ENCODE assay signal across 9 mouse cellular contexts in the genomic region with DNA sequence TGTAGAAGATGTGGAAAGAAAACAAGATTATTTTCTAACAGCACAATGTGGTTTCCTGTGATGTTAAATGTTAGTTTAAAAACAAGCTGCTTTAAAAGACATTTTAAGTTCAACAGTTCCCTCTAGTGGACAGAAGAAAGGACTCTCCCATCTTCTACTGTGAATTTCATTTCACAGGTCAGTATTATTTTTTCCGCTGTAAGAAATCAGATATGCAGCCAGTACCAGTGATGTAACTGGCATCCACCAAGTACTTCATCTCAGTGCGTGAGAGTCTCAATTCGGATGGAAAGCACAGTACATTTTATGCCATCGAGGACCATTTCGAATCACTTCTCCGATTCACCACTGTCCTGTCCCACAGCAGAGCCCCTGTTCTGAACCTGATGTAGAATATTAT. TPM values are rescaled to one million over a fixed set of nuclear protein-coding genes. Genes with fewer than 3 reads are reported as not detected.
DNase-seq lines count a peak whose midpoint lies in the region; ATAC-seq lines count a peak whose summit lies in the region.
"Had no signal": no experiment of that assay in that cellular context is flagged by ENCODE, and none has a peak within 500 bp of the region (broad histone marks: within the 10 kb centered on the region; RNA-seq: fewer than 3 reads in every experiment).

No protein-coding gene starts in this region.

- H3K27me3 ChIP-seq in limb, embryonic 13.5 days: no peaks in the 10 kb centered on the region
- H3K27me3 ChIP-seq in limb, embryonic 10.5 days (ENCODE audit: low read depth, poor library complexity, severe bottlenecking): no peaks in the 10 kb centered on the region
- no peaks in the 10 kb centered on the region for H3K27me3 ChIP-seq in forebrain, embryonic 14.5 days (replicated peaks; ENCODE audit: control insufficient read depth, insufficient read depth, low read length)
- no peaks in the 10 kb centered on the region for H3K27me3 ChIP-seq in midbrain, embryonic 16.5 days (ENCODE audit: control insufficient read depth, insufficient read depth, low read depth, low read length)
- H3K27me3 ChIP-seq: limb, embryonic 12.5 days had no signal

- no peak overlapping the region for H3K4me2 ChIP-seq in limb, embryonic 13.5 days (replicated peaks)
- no peak overlapping the region for H3K4me2 ChIP-seq in forebrain, embryonic 14.5 days (ENCODE audit: low read length)
- H3K4me2 ChIP-seq in midbrain, embryonic 16.5 days (ENCODE audit: low read length): no peak overlapping the region
- H3K4me2 ChIP-seq: limb, embryonic 12.5 days had no signal

- H3K9me3 ChIP-seq in limb, embryonic 13.5 days: no peaks in the 10 kb centered on the region
- H3K9me3 ChIP-seq in limb, embryonic 10.5 days (replicated peaks): no peaks in the 10 kb centered on the region
- no peaks in the 10 kb centered on the region for H3K9me3 ChIP-seq in forebrain, embryonic 14.5 days (replicated peaks; ENCODE audit: control insufficient read depth, low read length)
- H3K9me3 ChIP-seq in midbrain, embryonic 16.5 days (replicated peaks; ENCODE audit: control insufficient read depth, low read length, poor library complexity, severe bottlenecking): peaks cover 3% of the 10 kb centered on the region; the same call in 1 of the 2 replicates
- H3K9me3 ChIP-seq: limb, embryonic 12.5 days had no signal

- peak; percentile 59 for ATAC-seq in limb, embryonic 13.5 days (ENCODE audit: low FRiP score, low read depth)
- ATAC-seq in forebrain, embryonic 14.5 days: peak; percentile 71; the same call in 1 of the 2 replicates
- peak; percentile 52 for ATAC-seq in midbrain, embryonic 16.5 days

- no peaks in the 10 kb centered on the region for H3K36me3 ChIP-seq in limb, embryonic 13.5 days
- no peaks in the 10 kb centered on the region for H3K36me3 ChIP-seq in limb, embryonic 10.5 days
- no peaks in the 10 kb centered on the region for H3K36me3 ChIP-seq in forebrain, embryonic 14.5 days (ENCODE audit: control insufficient read depth, insufficient read depth, low read length)
- H3K36me3 ChIP-seq in midbrain, embryonic 16.5 days (ENCODE audit: control insufficient read depth, insufficient read depth, low read length): no peaks in the 10 kb centered on the region
- H3K36me3 ChIP-seq: limb, embryonic 12.5 days had no signal

- no peak for DNase-seq in limb, embryonic 10.5 days (ENCODE audit: low spot score)
- DNase-seq in NIH3T3 (ENCODE audit: low read depth): peak; percentile 78
- peak; percentile 91 for DNase-seq in forebrain, embryonic 14.5 days (ENCODE audit: low spot score)
- DNase-seq in urinary bladder, postnatal 10 days (ENCODE audit: low spot score): no peak
- DNase-seq in adrenal gland, postnatal 4 days (ENCODE audit: low spot score in 2 of 2): no peak
- no peak for DNase-seq in spleen, postnatal 4 days (ENCODE audit: low spot score in 2 of 2)

- 66% methylated on average over 6 of the region's 6 CpGs for WGBS in limb, embryonic 13.5 days
- WGBS in limb, embryonic 10.5 days: 69% methylated on average over 6 of the region's 6 CpGs
- WGBS in forebrain, embryonic 14.5 days: 73% methylated on average over 6 of the region's 6 CpGs
- WGBS in midbrain, embryonic 16.5 days: 64% methylated on average over 6 of the region's 6 CpGs

- no peak overlapping the region for H3K9ac ChIP-seq in limb, embryonic 13.5 days
- H3K9ac ChIP-seq in forebrain, embryonic 14.5 days (ENCODE audit: low read length): no peak overlapping the region
- no peak overlapping the region for H3K9ac ChIP-seq in midbrain, embryonic 16.5 days (ENCODE audit: low read depth, low read length)
- H3K9ac ChIP-seq: limb, embryonic 12.5 days had no signal

- H3K4me1 ChIP-seq in limb, embryonic 13.5 days: peaks cover 9% of the 10 kb centered on the region
- peaks cover 14% of the 10 kb centered on the region for H3K4me1 ChIP-seq in limb, embryonic 10.5 days
- H3K4me1 ChIP-seq in forebrain, embryonic 14.5 days (ENCODE audit: control insufficient read depth, insufficient read depth, low read length): no peaks in the 10 kb centered on the region
- H3K4me1 ChIP-seq in midbrain, embryonic 16.5 days (ENCODE audit: control insufficient read depth, insufficient read depth, low read length): no peaks in the 10 kb centered on the region

- no peak overlapping the region for H3K27ac ChIP-seq in limb, embryonic 13.5 days
- no peak overlapping the region for H3K27ac ChIP-seq in limb, embryonic 10.5 days
- no peak overlapping the region for H3K27ac ChIP-seq in forebrain, embryonic 14.5 days (ENCODE audit: low read depth, low read length)
- H3K27ac ChIP-seq in midbrain, embryonic 16.5 days (ENCODE audit: low read length): no peak overlapping the region
- H3K27ac ChIP-seq: limb, embryonic 12.5 days had no signal

- H3K4me3 ChIP-seq in limb, embryonic 13.5 days: no peak overlapping the region
- H3K4me3 ChIP-seq in limb, embryonic 10.5 days: no peak overlapping the region
- no peak overlapping the region for H3K4me3 ChIP-seq in forebrain, embryonic 14.5 days (ENCODE audit: low read depth, low read length)
- H3K4me3 ChIP-seq in midbrain, embryonic 16.5 days (ENCODE audit: low read depth, low read length): no peak overlapping the region
- H3K4me3 ChIP-seq: limb, embryonic 12.5 days had no signal

RNA-seq across cellular contexts. Expression of a gene that starts 45.2 kb away (rescaled TPM):
- 4.2 and 4.6 TPM in 2 replicates for polyA plus RNA-seq in limb, embryonic 13.5 days (2015; fragmentation: Nextera tagmentation; extraction: Ambion mirVana)
- 2.7 and 3.8 TPM in 2 replicates for polyA plus RNA-seq in limb, embryonic 10.5 days (2016; fragmentation: Nextera tagmentation; extraction: Ambion mirVana)
- 3.8 and 6.1 TPM in 2 replicates for polyA plus RNA-seq in forebrain, embryonic 14.5 days (2014; fragmentation: Nextera tagmentation; extraction: Ambion mirVana)
- 3.5 TPM in 2 replicates for polyA plus RNA-seq in midbrain, embryonic 16.5 days (2015; fragmentation: Nextera tagmentation; extraction: Ambion mirVana)
- total RNA-seq in adrenal gland, postnatal 4 days (2021): 1 to 10 TPM; 3.3 to 3.5 TPM

Comparison
In these comparisons a context has a peak if more than half of its experiments do, and no peak if none do; other contexts are left out.
1. DNase-seq: peak in NIH3T3 (single experiment) and forebrain, embryonic 14.5 days (single experiment); none in limb, embryonic 10.5 days (single experiment), urinary bladder, postnatal 10 days (single experiment), adrenal gland, postnatal 4 days (0 of 2) and spleen, postnatal 4 days (0 of 2).
2. Peak in every context shown above with its lines, with median percentiles within 50 percentile points of each other: ATAC-seq.